Mouse (Mus musculus) hindbrain, embryonic 15.5 days (tissue): ENCODE results near the gene Pkm. TPM values are rescaled to one million over a fixed set of nuclear protein-coding genes. Genes with fewer than 3 reads are reported as not detected.

ENCODE experiments used
- ATAC-seq: fragments of 200-750 bp; cut with Nextera tagmentation; 2 replicates; pipeline ENCODE4 v1.8.0; 2017; ENCODE audit warnings: low read depth, moderate number of reproducible peaks, moderate TSS enrichment; ENCODE audit not compliant: low FRiP score
- H3K27ac ChIP-seq: fragments of 300-500 bp; sonication (generic); replicated peaks from 2 replicates; pipeline ENCODE4 v1.5.1; 2015; ENCODE audit warnings: mild to moderate bottlenecking, inconsistent platforms
- H3K27me3 ChIP-seq: fragments of 300-500 bp; sonication (generic); 2 replicates; pipeline ENCODE4 v1.6.1; 2015; ENCODE audit warnings: control low read depth, inconsistent platforms
- H3K36me3 ChIP-seq: fragments of 300-500 bp; sonication (generic); 2 replicates; pipeline ENCODE4 v1.6.1; 2015; ENCODE audit warnings: control low read depth, inconsistent platforms
- H3K4me1 ChIP-seq: fragments of 300-500 bp; sonication (generic); replicated peaks from 2 replicates; pipeline ENCODE4 v1.6.1; 2015; ENCODE audit warnings: control low read depth, inconsistent platforms
- H3K4me2 ChIP-seq: fragments of 300-500 bp; sonication (generic); 2 replicates; pipeline ENCODE4 v1.6.1; 2015; ENCODE audit warnings: moderate library complexity, mild to moderate bottlenecking, inconsistent platforms
- H3K4me3 ChIP-seq: fragments of 300-500 bp; sonication (generic); 2 replicates; pipeline ENCODE4 v1.5.1; 2015; ENCODE audit warnings: mild to moderate bottlenecking, inconsistent platforms
- H3K9ac ChIP-seq: fragments of 300-500 bp; sonication (generic); 2 replicates; pipeline ENCODE4 v1.6.1; 2015; ENCODE audit warnings: inconsistent platforms
- H3K9me3 ChIP-seq: fragments of 300-500 bp; sonication (generic); 2 replicates; pipeline ENCODE4 v1.6.1; 2016; ENCODE audit warnings: control low read depth, inconsistent platforms
- WGBS: fragments of 180-500 bp; shearing (Covaris S2); methylation state at CpG from one replicate; pipeline ENCODE4 v1.1.7; 2015; 5-methylcytosine and 5-hydroxymethylcytosine counted together
- polyA plus RNA-seq: library from polyadenylated mRNA; unstranded; fragments of >200 nt; fragmentation: Nextera tagmentation; extraction: Ambion mirVana; gene quantifications from 2 replicates; pipeline ENCODE4 v1.2.1, GENCODE M21; 2015

Pkm gene
- polyA plus RNA-seq, 1 experiment from 2014 or later, result 1,018 TPM

GRCm38 (mm10) chr9:59723096-59723657 lies 67.0 kb downstream of the Pkm start:
- peak overlapping the region; percentile 21; the same call in 1 of the 2 replicates for H3K9ac ChIP-seq
- no peaks in the 10 kb centered on the region for H3K27me3 ChIP-seq
- H3K36me3 ChIP-seq, result no peaks in the 10 kb centered on the region
- ATAC-seq, result peak; percentile 59; the same call in 1 of the 2 replicates
- H3K9me3 ChIP-seq, result no peaks in the 10 kb centered on the region
- H3K4me2 ChIP-seq, result peak overlapping the region; percentile 52
- WGBS, result 21% methylated on average over 10 of the region's 10 CpGs
- no peak overlapping the region for H3K27ac ChIP-seq
- H3K4me1 ChIP-seq, result peaks cover 15% of the 10 kb centered on the region
- peak overlapping the region; percentile 16; the same call in 1 of the 2 replicates for H3K4me3 ChIP-seq

GRCm38 (mm10) chr9:59723791-59724442 lies 67.7 kb downstream of the Pkm start:
- no peak overlapping the region for H3K9ac ChIP-seq

GRCm38 (mm10) chr9:59725515-59725914 lies 69.3 kb downstream of the Pkm start:
- no peak overlapping the region for H3K4me3 ChIP-seq
- no peak overlapping the region for H3K9ac ChIP-seq
- H3K36me3 ChIP-seq, result no peaks in the 10 kb centered on the region
- no peak for ATAC-seq
- no peak overlapping the region for H3K27ac ChIP-seq
- no peaks in the 10 kb centered on the region for H3K9me3 ChIP-seq
- no peak overlapping the region for H3K4me2 ChIP-seq
- H3K4me1 ChIP-seq, result peaks cover 15% of the 10 kb centered on the region
- no peaks in the 10 kb centered on the region for H3K27me3 ChIP-seq
- 88% methylated on average over 10 of the region's 10 CpGs for WGBS

More at GRCm38 (mm10) chr9:59723791-59724442, 67.7 kb downstream of the Pkm start:
- ATAC-seq, result 0 out of 2 replicates have a peak, but pooled peaks have one; percentile 27
- no peaks in the 10 kb centered on the region for H3K27me3 ChIP-seq
- H3K4me2 ChIP-seq, result no peak overlapping the region; the same call in 1 of the 2 replicates
- no peak overlapping the region for H3K4me3 ChIP-seq
- H3K4me1 ChIP-seq, result peaks cover 15% of the 10 kb centered on the region
- 59% methylated on average over 8 of the region's 8 CpGs for WGBS
- no peaks in the 10 kb centered on the region for H3K36me3 ChIP-seq
- H3K27ac ChIP-seq, result no peak overlapping the region
- no peaks in the 10 kb centered on the region for H3K9me3 ChIP-seq

GRCm38 (mm10) chr9:59727569-59728286 lies 71.6 kb downstream of the Pkm start:
- WGBS, result 90% methylated on average over 11 of the region's 11 CpGs

More at GRCm38 (mm10) chr9:59727569-59728286, 71.6 kb downstream of the Pkm start:
- H3K4me1 ChIP-seq, result peaks cover 15% of the 10 kb centered on the region
- no peak overlapping the region for H3K27ac ChIP-seq
- no peaks in the 10 kb centered on the region for H3K36me3 ChIP-seq
- H3K27me3 ChIP-seq, result no peaks in the 10 kb centered on the region
- no peaks in the 10 kb centered on the region for H3K9me3 ChIP-seq
- no peak overlapping the region for H3K4me2 ChIP-seq
- H3K9ac ChIP-seq, result no peak overlapping the region
- H3K4me3 ChIP-seq, result no peak overlapping the region
- no peak for ATAC-seq

Other genes starting within 250 kb of the Pkm start
- 16.9 and 17.2 TPM in 2 replicates for gene Arih1, start 169.8 kb upstream of the Pkm start, polyA plus RNA-seq
- gene Hexa, start 116.8 kb upstream of the Pkm start, polyA plus RNA-seq, result 61.2 and 64.2 TPM in 2 replicates
- 0.88 and 1.5 TPM in 2 replicates for gene Tmem202, start 116.5 kb upstream of the Pkm start, polyA plus RNA-seq
- gene Celf6, start 78.5 kb upstream of the Pkm start, polyA plus RNA-seq, result 45.4 and 48.4 TPM in 2 replicates
- 185 and 210 TPM in 2 replicates for gene Parp6, start 39.1 kb upstream of the Pkm start, polyA plus RNA-seq
- gene Gramd2, start 23.8 kb downstream of the Pkm start, polyA plus RNA-seq, result 3.9 and 5.2 TPM in 2 replicates
- 10.2 and 11.8 TPM in 2 replicates for gene Senp8, start 94.3 kb downstream of the Pkm start, polyA plus RNA-seq
- gene Myo9a, start 94.5 kb downstream of the Pkm start, polyA plus RNA-seq, result 24.6 and 25.1 TPM in 2 replicates